Mouse (Mus musculus): Measurements from ENCODE around the gene Lmbrd2.

Lmbrd2 gene

DNA sequence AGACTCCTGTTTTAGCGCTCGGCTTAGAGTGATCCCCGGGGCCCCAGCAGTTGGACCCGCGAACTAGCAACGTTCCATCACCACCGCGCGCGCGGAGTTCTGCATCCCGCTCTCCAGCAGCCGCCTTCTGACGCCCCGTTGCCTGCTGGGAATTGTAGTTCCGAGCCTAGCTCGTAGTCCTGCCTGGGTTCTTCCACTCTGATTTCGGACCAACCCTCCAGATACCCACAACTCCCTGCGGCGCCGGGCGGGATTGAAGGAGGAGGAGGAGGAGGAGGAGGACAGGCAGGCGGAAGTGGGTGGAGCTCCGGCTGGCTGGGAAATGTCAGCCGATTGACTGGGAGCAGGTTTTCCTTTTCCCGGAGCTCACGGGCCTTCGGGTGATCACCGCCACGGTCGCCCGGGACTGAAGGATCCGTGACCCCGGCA lies at the start of gene Lmbrd2:
Gene Lmbrd2, plus strand, starts transcription at position 299 of the 429 bp plus-strand sequence.
- peak; percentile 89 to 92 for DNase-seq (ENCODE audit: low spot score in 2 of 2)

- DNase-seq (ENCODE audit: low spot score in 2 of 2): no peak
Measured at GRCm38 (mm10) chr15:9090662-9091061, 49.7 kb upstream of the Lmbrd2 start.

GRCm38 (mm10) chr15:9093598-9094365 lies 46.6 kb upstream of the Lmbrd2 start:
- DNase-seq (ENCODE audit: low spot score in 2 of 2): no peak

DNA sequence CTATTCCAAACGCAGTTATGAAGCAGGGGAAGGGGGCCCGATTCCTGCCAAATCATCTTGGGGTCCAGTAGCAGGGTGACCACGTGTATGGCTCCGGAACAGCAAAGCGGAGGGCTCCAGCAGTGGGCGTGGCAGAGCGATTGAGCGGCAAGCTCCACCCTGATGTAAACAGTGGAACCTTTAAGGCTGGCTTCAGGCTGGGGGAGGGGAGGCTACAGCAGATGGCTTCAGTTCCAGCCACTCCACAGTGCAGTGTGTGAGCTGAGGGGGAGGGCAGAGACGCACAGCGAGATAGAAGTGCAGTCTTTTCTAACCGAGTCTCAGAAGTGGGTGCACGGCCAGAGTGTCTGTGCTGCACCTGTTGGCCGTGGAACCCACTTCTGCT lies 46.0 kb upstream of the Lmbrd2 start:
- DNase-seq (ENCODE audit: low spot score in 2 of 2): no peak

- DNase-seq (ENCODE audit: low spot score in 2 of 2): no peak
Measured at GRCm38 (mm10) chr15:9096865-9097264, 43.5 kb upstream of the Lmbrd2 start.

GRCm38 (mm10) chr15:9100446-9101077 lies 39.8 kb upstream of the Lmbrd2 start:
- no peak for DNase-seq (ENCODE audit: low spot score in 2 of 2)

- no peak for DNase-seq (ENCODE audit: low spot score in 2 of 2)
Measured at GRCm38 (mm10) chr15:9106303-9107074, 33.9 kb upstream of the Lmbrd2 start.

DNA sequence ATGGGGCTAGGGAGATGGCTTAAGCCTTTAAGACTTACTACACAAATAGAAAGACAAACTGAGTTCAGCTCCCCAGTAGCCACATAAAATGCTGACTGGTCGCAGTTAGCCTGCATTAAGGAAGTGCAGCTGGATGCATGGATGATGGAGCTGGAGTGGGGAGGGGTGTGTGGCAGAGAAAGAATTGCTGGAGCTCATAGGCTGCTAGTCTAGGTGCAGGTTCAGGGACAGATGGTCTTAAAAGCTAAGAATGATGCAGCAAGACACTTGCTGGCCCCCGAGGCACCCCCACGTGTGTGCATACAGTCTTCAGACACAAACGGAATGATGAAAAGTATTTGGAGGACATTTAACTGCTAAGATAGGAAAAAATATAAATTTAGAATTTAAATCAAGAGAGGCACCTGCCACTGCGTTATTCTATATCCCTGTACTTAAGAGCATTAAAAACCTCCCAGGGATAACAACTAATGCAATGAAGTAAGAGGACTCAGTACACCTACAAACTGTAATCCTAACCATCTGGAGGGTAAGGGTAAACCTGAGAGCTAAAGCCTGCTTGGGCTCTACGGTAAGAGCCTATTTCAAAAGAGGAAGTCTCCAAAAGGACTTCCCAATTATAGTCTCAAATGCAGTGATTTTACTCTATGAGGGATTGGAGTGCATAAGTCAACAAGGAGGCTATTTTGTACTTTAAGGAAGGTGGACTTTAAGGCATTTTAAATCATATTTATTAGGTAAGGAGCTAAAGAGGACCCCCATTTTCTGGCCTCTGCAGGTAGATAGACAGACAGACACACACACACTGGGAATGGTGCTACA lies 29.6 kb upstream of the Lmbrd2 start:
- DNase-seq (ENCODE audit: low spot score in 2 of 2): no peak

DNA sequence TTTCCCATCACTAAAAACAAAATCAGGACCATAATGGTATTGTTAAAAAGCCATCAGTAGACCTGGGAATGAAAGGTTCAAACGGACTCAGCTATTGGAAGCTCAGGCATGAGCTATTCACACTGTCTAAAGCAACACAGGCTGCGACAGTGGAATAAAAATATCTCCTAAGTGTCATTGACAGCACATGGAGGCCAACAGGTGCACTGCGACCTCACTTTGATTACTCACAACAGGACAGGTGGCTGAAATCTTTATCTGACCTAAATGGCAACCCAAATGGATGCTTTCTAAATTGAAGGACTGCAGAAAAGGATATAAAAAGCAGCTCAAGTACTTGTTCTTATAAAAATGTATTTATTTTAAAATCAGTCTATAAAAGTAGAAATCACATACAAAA lies 28.7 kb upstream of the Lmbrd2 start:
- DNase-seq (ENCODE audit: low spot score in 2 of 2): no peak

GRCm38 (mm10) chr15:9113556-9113955 lies 26.8 kb upstream of the Lmbrd2 start:
- DNase-seq (ENCODE audit: low spot score in 2 of 2): no peak

- no peak for DNase-seq (ENCODE audit: low spot score in 2 of 2)
Measured at GRCm38 (mm10) chr15:9114131-9114530, 26.2 kb upstream of the Lmbrd2 start.

- DNase-seq (ENCODE audit: low spot score in 2 of 2): no peak
Measured at GRCm38 (mm10) chr15:9114599-9114998, 25.8 kb upstream of the Lmbrd2 start.

DNA sequence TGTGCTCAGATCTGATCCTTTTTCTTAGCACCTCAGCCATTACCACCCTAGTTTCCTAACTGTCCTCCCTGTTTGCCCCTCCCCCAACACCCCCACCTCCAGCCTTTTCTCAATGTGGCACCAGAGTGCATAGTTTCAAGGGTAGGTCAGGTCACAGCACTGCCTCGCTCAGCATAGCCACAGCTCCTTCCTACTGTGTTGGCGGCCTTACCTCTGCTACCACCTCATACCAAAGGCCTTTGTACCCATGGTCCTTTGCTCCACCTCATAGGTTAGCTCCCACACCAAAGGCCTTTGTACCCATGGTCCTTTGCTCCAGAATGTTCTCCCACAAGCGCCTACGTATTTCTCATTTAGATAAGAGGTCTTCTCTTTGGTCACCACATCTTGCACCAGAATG lies 21.5 kb upstream of the Lmbrd2 start:
- DNase-seq (ENCODE audit: low spot score in 2 of 2): no peak

- peak in 1 of 2 experiments; percentile 22 for DNase-seq (ENCODE audit: low spot score in 2 of 2)
Measured at GRCm38 (mm10) chr15:9120081-9120480, 20.3 kb upstream of the Lmbrd2 start.

- no peak for DNase-seq (ENCODE audit: low spot score in 2 of 2)
Measured at GRCm38 (mm10) chr15:9122989-9123388, 17.4 kb upstream of the Lmbrd2 start.

GRCm38 (mm10) chr15:9124856-9125255 lies 15.5 kb upstream of the Lmbrd2 start:
- DNase-seq (ENCODE audit: low spot score in 2 of 2): no peak

DNA sequence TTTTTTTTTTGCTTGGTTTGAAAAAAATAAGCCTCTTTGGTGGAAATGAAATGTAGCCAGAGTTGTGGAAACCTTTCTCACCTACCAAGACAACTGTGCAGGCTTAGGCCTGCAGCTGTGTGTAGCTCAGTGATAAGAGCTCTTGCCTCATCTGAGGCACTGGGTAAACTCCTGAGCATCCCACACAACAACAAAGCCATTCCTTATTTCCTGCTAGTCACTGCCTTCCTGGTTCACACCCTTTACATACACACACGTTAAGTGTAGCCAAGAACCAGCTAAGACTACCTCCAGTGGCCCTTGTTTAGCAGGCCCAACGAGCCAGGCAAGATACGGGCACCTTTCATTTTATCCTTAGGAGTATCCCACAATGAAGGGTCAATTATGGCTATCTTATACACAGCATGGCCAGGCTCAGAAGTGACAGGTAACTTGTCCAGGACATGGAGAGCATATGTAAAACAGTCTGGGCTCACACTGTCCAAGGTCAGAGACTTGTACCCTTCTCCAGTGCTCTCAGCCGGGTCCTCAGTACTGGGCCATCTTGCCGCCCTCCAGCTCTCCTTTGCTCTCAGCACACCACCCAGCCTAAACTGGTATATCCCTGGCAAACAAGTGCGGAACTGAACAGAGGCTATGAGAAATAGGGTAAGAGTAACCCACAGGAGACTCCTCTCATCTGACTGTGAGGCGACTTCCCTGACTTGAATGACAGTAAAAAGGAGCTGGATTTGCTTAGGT lies 13.1 kb upstream of the Lmbrd2 start:
- DNase-seq (ENCODE audit: low spot score in 2 of 2): no peak

DNA sequence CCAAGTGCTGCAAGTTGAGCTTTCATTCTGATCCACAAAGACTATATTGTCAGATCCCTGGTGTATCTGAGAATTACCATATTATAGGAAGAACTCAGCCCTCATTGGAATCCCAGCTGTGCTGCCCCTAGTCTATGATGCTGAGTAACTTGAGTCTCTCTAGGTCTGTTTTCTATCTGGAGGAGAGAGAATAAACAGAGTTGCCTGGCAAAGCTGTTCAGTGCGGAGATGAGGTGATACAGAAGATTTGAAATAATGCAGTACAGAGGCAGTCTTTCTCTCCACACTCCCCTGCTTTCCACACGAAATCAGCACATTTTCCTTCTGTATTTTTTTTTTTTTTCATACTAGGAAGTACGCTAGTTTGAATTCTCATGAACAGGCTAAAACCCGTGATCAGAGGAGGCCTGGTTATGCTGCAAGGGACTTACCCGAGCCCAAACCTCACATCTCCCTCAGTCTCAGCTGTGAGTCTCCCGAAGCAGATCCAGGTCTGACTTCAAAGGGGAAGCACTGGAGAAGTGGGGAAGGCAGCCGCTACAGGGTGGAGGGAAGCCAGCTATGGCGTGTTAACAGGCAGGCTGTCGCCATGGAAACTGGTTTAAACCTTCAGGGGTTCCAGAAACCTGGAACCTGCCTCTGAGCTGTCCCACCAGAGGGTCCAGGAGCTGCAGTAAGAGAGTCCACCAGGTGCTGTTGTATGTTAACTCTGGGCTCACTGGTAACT lies 9.4 kb upstream of the Lmbrd2 start:
- no peak for DNase-seq (ENCODE audit: low spot score in 2 of 2)

GRCm38 (mm10) chr15:9131499-9131888 lies 8.9 kb upstream of the Lmbrd2 start:
- DNase-seq (ENCODE audit: low spot score in 2 of 2): no peak

DNA sequence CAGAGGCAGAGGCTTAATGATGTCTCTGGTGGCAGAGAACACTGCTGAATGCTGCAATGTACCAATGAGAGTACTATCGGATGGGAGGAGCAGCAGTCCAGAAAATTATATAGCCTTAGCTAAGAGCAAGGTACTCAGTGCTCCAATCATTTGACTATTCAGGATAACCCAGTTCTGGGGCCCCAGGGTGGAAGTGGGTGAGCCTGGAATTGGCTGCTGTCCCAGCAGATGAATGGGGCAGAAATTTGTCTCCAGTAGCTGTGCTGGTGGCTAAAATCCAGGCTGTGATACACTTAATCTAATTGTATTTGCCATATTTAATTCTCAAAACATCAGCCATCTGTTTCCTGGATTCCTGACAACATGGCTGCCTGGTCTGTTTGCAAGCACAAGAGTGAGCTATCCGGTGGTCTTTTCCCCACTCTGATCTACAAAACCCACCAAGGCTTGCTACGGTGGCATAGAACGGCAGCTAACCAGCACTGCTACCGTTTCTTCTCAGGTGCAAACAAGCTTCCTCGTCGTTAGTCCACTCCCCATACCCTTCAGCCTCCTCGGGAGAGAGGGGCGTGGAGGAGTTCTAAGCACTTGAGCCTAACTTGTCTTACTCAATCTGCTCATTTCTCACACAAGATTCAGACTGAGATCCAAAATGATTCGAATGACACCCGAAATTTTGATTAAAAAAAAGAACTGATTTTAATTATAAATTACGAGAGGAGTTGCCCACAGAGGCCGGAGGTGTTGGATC lies 7.5 kb upstream of the Lmbrd2 start:
- no peak for DNase-seq (ENCODE audit: low spot score in 2 of 2)
